Mouse (Mus musculus): Measurements from ENCODE around the gene Prpf19. TPM values are rescaled to one million over a fixed set of nuclear protein-coding genes. Genes with fewer than 3 reads are reported as not detected.
A peak's percentile ranks its signal among the peaks of the same experiment; 100 is the strongest.

Prpf19 gene
- polyA plus RNA-seq, 1 experiment from 2014 or later: 39.4 TPM

DNA sequence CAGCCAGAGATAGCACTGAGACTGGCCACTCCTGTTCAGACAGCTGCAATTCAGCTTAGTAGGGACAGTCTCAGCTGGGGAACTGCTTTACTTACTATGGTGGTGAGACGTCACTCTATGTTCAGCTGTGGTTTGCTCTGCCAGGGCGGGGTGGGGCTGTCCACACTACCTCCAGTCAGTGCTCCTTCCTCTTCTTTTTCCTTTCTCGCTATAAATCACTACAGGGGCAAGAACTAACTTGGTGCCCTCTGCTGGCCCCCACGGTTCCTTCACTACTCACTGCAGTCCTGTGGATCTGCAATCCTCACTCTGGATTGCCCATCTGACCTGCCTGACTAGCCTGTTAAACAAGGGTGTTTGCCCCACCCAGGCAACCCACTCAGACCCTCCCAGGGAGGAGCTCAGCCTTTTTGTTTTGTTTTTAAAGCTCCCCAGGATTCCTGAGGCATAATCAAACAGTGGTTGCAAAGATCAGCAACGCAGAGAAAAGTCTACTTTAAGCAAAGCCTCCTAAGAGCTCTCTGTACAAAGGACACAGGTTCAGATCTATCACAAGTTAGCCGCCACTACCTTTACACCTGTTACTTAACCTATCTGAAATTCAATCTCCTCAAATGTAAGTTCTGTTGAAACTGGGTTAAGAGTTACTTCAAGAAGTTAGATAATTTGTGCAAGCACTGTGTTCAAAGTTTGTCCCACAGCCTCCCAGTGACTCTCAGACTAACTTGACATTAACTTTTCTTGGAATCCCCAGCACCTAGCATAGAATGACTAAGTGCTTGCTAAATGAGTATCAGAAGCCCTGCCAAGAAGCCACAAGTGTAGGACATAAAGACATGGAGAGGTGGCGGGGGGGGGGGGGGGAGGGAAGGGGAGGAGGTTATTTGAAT is 14.7 kb upstream of the Prpf19 start:
- WGBS (ENCODE audit: insufficient replicate concordance): 64% methylated on average over 7 of the region's 7 CpGs
- H3K4me2 ChIP-seq: peak overlapping the region; percentile 95
- no peaks in the 10 kb centered on the region for H3K36me3 ChIP-seq (ENCODE audit: control insufficient read depth, insufficient read depth, low read length)
- peaks cover 11% of the 10 kb centered on the region for H3K4me1 ChIP-seq (ENCODE audit: control insufficient read depth, insufficient read depth, low read length)
- H3K4me3 ChIP-seq (ENCODE audit: low read depth, low read length): peak overlapping the region; percentile 51
- ATAC-seq (replicated peaks; ENCODE audit: insufficient number of reproducible peaks, low FRiP score, low TSS enrichment): no peak
- H3K27me3 ChIP-seq (ENCODE audit: control insufficient read depth, insufficient read depth, low read length): no peaks in the 10 kb centered on the region
- H3K27ac ChIP-seq (ENCODE audit: low read depth, low read length): no peak overlapping the region
- H3K9ac ChIP-seq (ENCODE audit: low read depth, low read length): peak overlapping the region; percentile 80
- H3K9me3 ChIP-seq (replicated peaks; ENCODE audit: control insufficient read depth, low read length): no peaks in the 10 kb centered on the region

DNA sequence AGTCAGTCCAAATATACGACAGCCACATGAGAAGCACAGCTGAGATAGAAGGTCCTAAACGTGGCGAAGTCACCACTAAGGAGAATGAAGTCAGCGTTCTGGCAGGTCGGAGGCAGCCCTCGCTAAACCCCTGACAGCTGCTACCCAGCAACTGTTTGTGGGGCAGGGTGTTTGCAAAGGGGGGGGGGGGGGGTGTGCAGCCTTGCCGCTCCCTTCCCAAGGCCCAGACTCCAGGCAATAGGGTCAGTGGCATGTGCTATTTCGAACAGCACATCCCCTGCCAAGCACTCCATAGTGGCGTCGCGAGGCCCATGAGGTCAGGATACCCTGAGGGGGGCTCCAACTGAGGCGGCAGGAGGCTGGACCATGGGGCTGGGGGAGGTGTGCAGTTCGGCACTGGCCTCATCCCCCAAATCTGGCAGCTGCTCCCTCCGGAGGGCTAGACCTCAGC is 14.0 kb upstream of the Prpf19 start:
- Histone ChIP-seq H3K36me3 (ENCODE audit: control insufficient read depth, insufficient read depth, low read length) (no peaks in the 10 kb centered on the region), H3K4me3 (ENCODE audit: low read depth, low read length) (peak overlapping the region; percentile 51), H3K27me3 (ENCODE audit: control insufficient read depth, insufficient read depth, low read length) (no peaks in the 10 kb centered on the region), H3K4me2 (peak overlapping the region; percentile 95), H3K9me3 (replicated peaks; ENCODE audit: control insufficient read depth, low read length) (no peaks in the 10 kb centered on the region), H3K27ac (ENCODE audit: low read depth, low read length) (peak overlapping the region; percentile 91; the same call in 1 of the 2 replicates), H3K9ac (ENCODE audit: low read depth, low read length) (peak overlapping the region; percentile 80), H3K4me1 (ENCODE audit: control insufficient read depth, insufficient read depth, low read length) (peaks cover 11% of the 10 kb centered on the region)
- 4% methylated on average over 14 of the region's 14 CpGs for WGBS (ENCODE audit: insufficient replicate concordance)
- ATAC-seq (replicated peaks; ENCODE audit: insufficient number of reproducible peaks, low FRiP score, low TSS enrichment): peak; percentile 70

DNA sequence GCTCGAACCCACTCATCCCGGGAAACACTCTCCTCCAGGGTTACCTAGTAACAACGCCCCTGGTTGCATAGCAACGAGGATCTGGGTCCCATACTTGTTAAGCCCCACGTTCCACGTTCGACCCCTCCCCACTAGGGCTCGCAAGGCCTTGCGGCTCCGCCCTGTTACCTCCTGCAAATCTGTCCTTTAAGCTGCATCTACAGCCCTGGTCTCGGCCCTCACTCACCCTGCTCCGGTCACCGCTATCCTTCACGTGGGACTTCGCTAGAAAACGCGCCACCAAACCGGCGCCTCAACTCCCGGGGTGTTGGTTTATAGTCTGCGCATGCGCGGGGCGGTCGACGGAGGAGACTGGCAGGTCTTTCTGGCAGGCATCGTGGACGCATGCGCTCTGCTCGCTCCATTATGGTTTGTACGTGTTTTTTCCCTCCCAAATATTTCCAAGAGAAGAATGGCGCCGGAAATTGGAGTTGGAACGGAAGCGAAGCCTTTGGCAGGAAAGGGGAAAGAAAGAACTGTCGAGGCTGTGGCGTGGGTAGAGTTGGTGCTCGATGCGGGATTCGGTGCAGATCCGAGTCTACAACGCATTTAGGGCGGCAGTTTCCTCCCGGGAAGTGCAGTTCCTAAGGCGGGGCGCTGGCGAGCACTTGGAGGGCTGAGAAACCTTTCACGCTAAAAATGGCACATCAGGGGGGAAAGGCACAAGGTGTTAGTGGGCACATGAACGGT is 13.4 kb upstream of the Prpf19 start, which contains the start of gene Tmem109:
Tmem109 (minus strand) TSS at position 576 of the 729 bp plus-strand sequence.
- no peaks in the 10 kb centered on the region for H3K27me3 ChIP-seq (ENCODE audit: control insufficient read depth, insufficient read depth, low read length)
- peak within 1 kb of the TSS; percentile 91 for H3K27ac ChIP-seq (ENCODE audit: low read depth, low read length)
- H3K9ac ChIP-seq (ENCODE audit: low read depth, low read length): peak within 1 kb of the TSS; percentile 80
- WGBS (ENCODE audit: insufficient replicate concordance): under 1% methylated on average over 49 of the region's 49 CpGs
- no peaks in the 10 kb centered on the region for H3K9me3 ChIP-seq (replicated peaks; ENCODE audit: control insufficient read depth, low read length)
- no peaks in the 10 kb centered on the region for H3K36me3 ChIP-seq (ENCODE audit: control insufficient read depth, insufficient read depth, low read length)
- peak within 1 kb of the TSS; percentile 51 for H3K4me3 ChIP-seq (ENCODE audit: low read depth, low read length)
- peak within 1 kb of the TSS; percentile 95 for H3K4me2 ChIP-seq
- H3K4me1 ChIP-seq (ENCODE audit: control insufficient read depth, insufficient read depth, low read length): peaks cover 11% of the 10 kb centered on the region
- peak; percentile 86 for ATAC-seq (replicated peaks; ENCODE audit: insufficient number of reproducible peaks, low FRiP score, low TSS enrichment)

DNA sequence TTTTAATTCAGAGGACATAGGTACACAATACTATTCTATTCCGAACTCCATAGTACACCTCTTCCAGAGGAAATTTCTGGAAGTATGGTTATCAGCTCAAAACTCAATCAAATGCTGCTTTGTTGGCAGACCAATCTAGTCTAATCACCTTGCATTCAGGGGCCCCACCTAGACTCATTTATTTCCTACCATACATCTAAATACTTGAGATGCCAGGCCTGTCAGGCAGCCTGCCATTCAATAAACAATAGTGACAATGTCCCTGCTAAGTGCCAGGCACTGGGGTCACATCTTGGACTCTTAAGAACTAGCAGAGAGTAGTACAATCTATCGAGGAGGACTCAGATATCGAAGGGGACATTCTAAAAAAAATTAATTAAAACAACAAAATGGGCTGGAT is 2.8 kb upstream of the Prpf19 start:
- no peak overlapping the region for H3K4me2 ChIP-seq

DNA sequence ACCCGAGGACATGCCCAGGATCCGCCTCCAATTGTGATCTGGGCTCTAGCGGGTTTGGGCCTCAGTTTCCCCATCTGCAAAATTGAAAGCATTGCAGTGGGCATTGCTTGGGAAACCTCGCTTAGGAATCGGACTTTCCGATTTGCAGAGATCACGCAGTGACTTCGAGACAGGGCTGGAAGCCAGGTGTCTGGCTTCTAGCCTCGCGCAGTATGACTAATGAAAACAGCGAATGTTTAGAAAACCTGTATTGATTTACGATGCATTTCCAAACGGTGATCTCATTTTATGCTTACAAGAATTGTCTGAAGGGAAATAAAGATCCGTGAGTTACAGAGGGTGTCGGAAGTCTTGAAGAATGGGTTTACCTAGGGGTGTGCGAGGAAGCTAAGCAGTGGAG is 677 bp downstream of the Prpf19 start:
- H3K9ac ChIP-seq (ENCODE audit: low read depth, low read length): peak overlapping the region; percentile 97
- 2% methylated on average over 16 of the region's 16 CpGs for WGBS (ENCODE audit: insufficient replicate concordance)
- peaks cover 9% of the 10 kb centered on the region for H3K4me1 ChIP-seq (ENCODE audit: control insufficient read depth, insufficient read depth, low read length)
- peak overlapping the region; percentile 92 for H3K27ac ChIP-seq (ENCODE audit: low read depth, low read length)
- H3K4me2 ChIP-seq: peak overlapping the region; percentile 86
- peak overlapping the region; percentile 91 for H3K4me3 ChIP-seq (ENCODE audit: low read depth, low read length)
- H3K36me3 ChIP-seq (ENCODE audit: control insufficient read depth, insufficient read depth, low read length): peaks cover 23% of the 10 kb centered on the region
- ATAC-seq (replicated peaks; ENCODE audit: insufficient number of reproducible peaks, low FRiP score, low TSS enrichment): no peak
- H3K27me3 ChIP-seq (ENCODE audit: control insufficient read depth, insufficient read depth, low read length): no peaks in the 10 kb centered on the region
- no peaks in the 10 kb centered on the region for H3K9me3 ChIP-seq (replicated peaks; ENCODE audit: control insufficient read depth, low read length)

More for the DNA sequence above, 2.8 kb upstream of the Prpf19 start:
- Histone ChIP-seq H3K9me3 (replicated peaks; ENCODE audit: control insufficient read depth, low read length) (no peaks in the 10 kb centered on the region), H3K4me3 (ENCODE audit: low read depth, low read length) (no peak overlapping the region), H3K27ac (ENCODE audit: low read depth, low read length) (no peak overlapping the region), H3K4me1 (ENCODE audit: control insufficient read depth, insufficient read depth, low read length) (peaks cover 8% of the 10 kb centered on the region), H3K27me3 (ENCODE audit: control insufficient read depth, insufficient read depth, low read length) (no peaks in the 10 kb centered on the region), H3K36me3 (ENCODE audit: control insufficient read depth, insufficient read depth, low read length) (no peaks in the 10 kb centered on the region), H3K9ac (ENCODE audit: low read depth, low read length) (no peak overlapping the region)
- ATAC-seq (replicated peaks; ENCODE audit: insufficient number of reproducible peaks, low FRiP score, low TSS enrichment): no peak
- 87% methylated on average over 3 of the region's 3 CpGs for WGBS (ENCODE audit: insufficient replicate concordance)

DNA sequence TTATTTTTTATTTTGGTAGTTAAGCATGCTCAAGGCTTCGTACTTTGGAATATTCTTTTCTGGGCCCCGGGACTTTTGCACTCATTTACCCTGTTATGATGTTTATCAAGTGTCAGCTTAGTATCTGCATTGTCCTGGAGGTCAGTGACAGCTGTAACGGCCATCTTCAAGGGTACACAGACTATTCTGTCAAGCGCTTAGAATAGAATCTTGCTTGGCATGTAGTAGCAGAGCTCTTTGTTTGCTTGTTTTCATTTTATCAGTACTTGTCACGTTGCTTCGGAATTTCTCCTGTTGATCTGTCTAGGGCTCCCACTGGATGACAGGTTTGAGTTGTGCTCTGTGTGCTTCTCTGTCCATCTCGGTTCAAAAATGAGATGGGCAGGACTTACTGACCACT is 1.8 kb downstream of the Prpf19 start:
- Histone ChIP-seq H3K4me1 (ENCODE audit: control insufficient read depth, insufficient read depth, low read length) (peaks cover 9% of the 10 kb centered on the region), H3K4me2 (peak overlapping the region; percentile 86), H3K27ac (ENCODE audit: low read depth, low read length) (peak overlapping the region; percentile 18; the same call in 1 of the 2 replicates), H3K36me3 (ENCODE audit: control insufficient read depth, insufficient read depth, low read length) (peaks cover 30% of the 10 kb centered on the region), H3K9ac (ENCODE audit: low read depth, low read length) (peak overlapping the region; percentile 97), H3K4me3 (ENCODE audit: low read depth, low read length) (peak overlapping the region; percentile 91), H3K9me3 (replicated peaks; ENCODE audit: control insufficient read depth, low read length) (no peaks in the 10 kb centered on the region), H3K27me3 (ENCODE audit: control insufficient read depth, insufficient read depth, low read length) (no peaks in the 10 kb centered on the region)
- 37% methylated on average over 7 of the region's 7 CpGs for WGBS (ENCODE audit: insufficient replicate concordance)
- ATAC-seq (replicated peaks; ENCODE audit: insufficient number of reproducible peaks, low FRiP score, low TSS enrichment): no peak

DNA sequence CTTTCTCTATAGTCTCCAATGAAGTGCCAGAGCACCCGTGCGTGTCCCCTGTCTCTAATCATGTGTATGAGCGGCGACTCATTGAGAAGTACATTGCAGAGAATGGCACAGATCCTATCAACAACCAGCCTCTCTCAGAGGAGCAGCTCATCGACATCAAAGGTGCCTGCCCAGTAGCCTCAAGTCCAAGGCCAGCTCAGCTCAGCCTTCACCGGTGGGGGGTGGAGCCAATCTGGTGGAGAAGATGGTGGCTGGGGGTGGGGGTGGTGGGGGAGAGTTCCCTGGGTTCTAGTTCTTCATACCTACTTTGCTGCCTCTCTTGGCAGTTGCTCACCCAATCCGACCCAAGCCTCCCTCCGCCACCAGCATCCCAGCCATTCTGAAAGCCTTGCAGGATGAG is 2.5 kb downstream of the Prpf19 start:
- Histone ChIP-seq H3K36me3 (ENCODE audit: control insufficient read depth, insufficient read depth, low read length) (peaks cover 37% of the 10 kb centered on the region), H3K9ac (ENCODE audit: low read depth, low read length) (no peak overlapping the region)
- ATAC-seq (replicated peaks; ENCODE audit: insufficient number of reproducible peaks, low FRiP score, low TSS enrichment): no peak

DNA sequence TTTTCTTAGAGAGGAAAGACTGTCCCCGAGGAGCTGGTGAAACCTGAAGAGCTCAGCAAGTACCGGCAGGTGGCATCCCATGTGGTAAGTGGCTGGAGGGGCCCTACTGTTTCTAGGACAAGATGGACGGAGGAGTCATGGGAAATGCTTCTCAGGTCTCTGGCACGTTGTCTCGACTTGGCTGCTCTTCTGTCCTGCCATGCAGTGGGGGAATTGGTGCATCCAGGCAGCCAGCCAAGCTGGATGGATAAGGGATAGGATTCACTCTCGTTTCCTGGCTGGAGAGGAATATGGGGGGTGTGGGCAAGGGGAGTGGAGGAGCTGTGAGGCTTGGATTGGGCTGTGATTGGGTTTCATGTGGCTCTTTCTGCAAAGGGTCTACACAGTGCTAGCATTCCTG is 5.3 kb downstream of the Prpf19 start:
- ATAC-seq (replicated peaks; ENCODE audit: insufficient number of reproducible peaks, low FRiP score, low TSS enrichment): no peak
- WGBS (ENCODE audit: insufficient replicate concordance): 77% methylated on average over 6 of the region's 6 CpGs
- Histone ChIP-seq H3K36me3 (ENCODE audit: control insufficient read depth, insufficient read depth, low read length) (peaks cover 52% of the 10 kb centered on the region), H3K27me3 (ENCODE audit: control insufficient read depth, insufficient read depth, low read length) (no peaks in the 10 kb centered on the region), H3K27ac (ENCODE audit: low read depth, low read length) (no peak overlapping the region), H3K4me3 (ENCODE audit: low read depth, low read length) (no peak overlapping the region), H3K9ac (ENCODE audit: low read depth, low read length) (no peak overlapping the region), H3K4me2 (no peak overlapping the region), H3K9me3 (replicated peaks; ENCODE audit: control insufficient read depth, low read length) (no peaks in the 10 kb centered on the region), H3K4me1 (ENCODE audit: control insufficient read depth, insufficient read depth, low read length) (peaks cover 12% of the 10 kb centered on the region)

More for the DNA sequence above, 2.5 kb downstream of the Prpf19 start:
- H3K27me3 ChIP-seq (ENCODE audit: control insufficient read depth, insufficient read depth, low read length): no peaks in the 10 kb centered on the region
- peaks cover 9% of the 10 kb centered on the region for H3K4me1 ChIP-seq (ENCODE audit: control insufficient read depth, insufficient read depth, low read length)
- H3K27ac ChIP-seq (ENCODE audit: low read depth, low read length): no peak overlapping the region
- H3K9me3 ChIP-seq (replicated peaks; ENCODE audit: control insufficient read depth, low read length): no peaks in the 10 kb centered on the region
- WGBS (ENCODE audit: insufficient replicate concordance): 84% methylated on average over 8 of the region's 8 CpGs
- H3K4me2 ChIP-seq: peak overlapping the region; percentile 86; the same call in 1 of the 2 replicates
- no peak overlapping the region for H3K4me3 ChIP-seq (ENCODE audit: low read depth, low read length)
